In the genomic region with DNA sequence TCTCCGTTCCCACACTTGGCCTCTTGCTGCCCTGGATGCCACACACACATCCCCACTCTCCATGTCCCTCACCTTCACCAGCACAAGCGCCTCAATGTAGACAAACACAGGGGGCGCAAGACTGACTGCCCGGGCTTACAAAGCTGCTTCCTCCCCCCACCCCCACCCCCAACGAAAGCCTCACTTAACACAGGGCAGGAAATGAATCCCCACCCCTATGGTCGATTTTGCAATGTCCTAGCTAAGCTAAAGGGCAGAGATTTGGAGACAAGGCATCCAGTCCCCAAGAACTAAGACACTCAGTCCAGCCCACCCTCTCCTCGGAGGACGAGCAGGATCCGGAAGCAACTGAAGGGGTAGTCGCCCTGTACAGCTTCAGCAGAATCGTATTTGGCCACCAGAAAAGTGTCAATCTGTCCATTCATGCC, we compare ENCODE assay signal across 9 mouse cellular contexts. TPM values are rescaled to one million over a fixed set of nuclear protein-coding genes. Genes with fewer than 3 reads are reported as not detected.
DNase-seq lines count a peak whose midpoint lies in the region; ATAC-seq and TF ChIP-seq lines count a peak whose summit lies in the region.
"Had no signal": no experiment of that assay in that cellular context is flagged by ENCODE, and none has a peak within 500 bp of the region (broad histone marks: within the 10 kb centered on the region; RNA-seq: fewer than 3 reads in every experiment).

No protein-coding gene starts in this region.

- TF ChIP-seq EP300 in MEL (IDR thresholded peaks at IDR 0.05; ENCODE audit: low read depth in 1 of 2, low read length in 2 of 2) = no peak

- WGBS in forebrain, embryonic 16.5 days = under 1% methylated on average over 11 of the region's 11 CpGs
- 2% methylated on average over 11 of the region's 11 CpGs for WGBS in liver, embryonic 11.5 days
- 2% methylated on average over 11 of the region's 11 CpGs for WGBS in neural tube, embryonic 12.5 days

- no peaks in the 10 kb centered on the region for H3K4me1 ChIP-seq in MEL (ENCODE audit: control insufficient read depth in 1 of 2, insufficient read depth in 2 of 2, low read length in 2 of 2)
- H3K4me1 ChIP-seq in forebrain, embryonic 16.5 days (replicated peaks; ENCODE audit: control insufficient read depth, insufficient read depth, low read length) = peaks cover 10% of the 10 kb centered on the region
- H3K4me1 ChIP-seq in liver, embryonic 11.5 days (replicated peaks; ENCODE audit: control insufficient read depth, insufficient read depth, low read length) = no peaks in the 10 kb centered on the region
- H3K4me1 ChIP-seq in neural tube, embryonic 12.5 days = no peaks in the 10 kb centered on the region

- peak overlapping the region; percentile 47; the same call in 1 of the 2 replicates for H3K9ac ChIP-seq in MEL (ENCODE audit: control insufficient read depth, low read depth, low read length, poor library complexity, severe bottlenecking)
- peak overlapping the region; percentile 45; the same call in 1 of the 2 replicates for H3K9ac ChIP-seq in forebrain, embryonic 16.5 days (replicated peaks; ENCODE audit: low read depth, low read length)
- H3K9ac ChIP-seq in liver, embryonic 11.5 days (ENCODE audit: low read depth, low read length) = peak overlapping the region; percentile 42; the same call in 1 of the 2 replicates
- peak overlapping the region; percentile 51; the same call in 1 of the 2 replicates for H3K9ac ChIP-seq in neural tube, embryonic 12.5 days

- peak; percentile 77 for ATAC-seq in forebrain, embryonic 16.5 days
- 0 out of 2 replicates have a peak, but pooled peaks have one; percentile 34 for ATAC-seq in liver, embryonic 11.5 days (replicated peaks; ENCODE audit: low FRiP score)
- peak; percentile 65; the same call in 1 of the 2 replicates for ATAC-seq in neural tube, embryonic 12.5 days (ENCODE audit: low FRiP score, low read depth)

- no peaks in the 10 kb centered on the region for H3K9me3 ChIP-seq in MEL (replicated peaks; ENCODE audit: insufficient read depth, low read length)
- H3K9me3 ChIP-seq in forebrain, embryonic 16.5 days (ENCODE audit: control insufficient read depth, low read length) = no peaks in the 10 kb centered on the region
- H3K9me3 ChIP-seq in liver, embryonic 11.5 days (ENCODE audit: control insufficient read depth, low read length) = no peaks in the 10 kb centered on the region
- H3K9me3 ChIP-seq in neural tube, embryonic 12.5 days = no peaks in the 10 kb centered on the region

- no peaks in the 10 kb centered on the region for H3K36me3 ChIP-seq in MEL (ENCODE audit: control insufficient read depth in 1 of 2, insufficient read depth in 2 of 2, low read length in 2 of 2)
- H3K36me3 ChIP-seq in forebrain, embryonic 16.5 days (ENCODE audit: control insufficient read depth, insufficient read depth) = no peaks in the 10 kb centered on the region
- H3K36me3 ChIP-seq in liver, embryonic 11.5 days (ENCODE audit: control insufficient read depth, insufficient read depth, low read length) = no peaks in the 10 kb centered on the region
- no peaks in the 10 kb centered on the region for H3K36me3 ChIP-seq in neural tube, embryonic 12.5 days

- no peak overlapping the region for H3K27ac ChIP-seq in MEL (ENCODE audit: control insufficient read depth, low read depth, low read length)
- H3K27ac ChIP-seq in forebrain, embryonic 16.5 days (ENCODE audit: low read length) = no peak overlapping the region
- no peak overlapping the region for H3K27ac ChIP-seq in liver, embryonic 11.5 days (ENCODE audit: low read depth, low read length)
- H3K27ac ChIP-seq in neural tube, embryonic 12.5 days = no peak overlapping the region

- DNase-seq in adrenal gland, postnatal 10 days = peak; percentile 16
- DNase-seq in adrenal gland, adult 2 months = no peak
- peak; percentile 46 for DNase-seq in MEL (ENCODE audit: low read depth, low spot score)
- DNase-seq in liver, embryonic 11.5 days (ENCODE audit: low spot score) = no peak
- no peak for DNase-seq in left cerebral cortex, postnatal 14 days (ENCODE audit: low spot score in 2 of 2)
- DNase-seq in gastrocnemius, postnatal 25 days = no peak

- TF ChIP-seq CTCF in MEL (IDR thresholded peaks at IDR 0.05 in 2 of 3, conservative IDR thresholded peaks at IDR 0.05 in 1 of 3; ENCODE audit: control insufficient read depth in 1 of 3, insufficient read depth in 1 of 3, low read depth in 2 of 3, low read length in 3 of 3, poor library complexity in 1 of 3, severe bottlenecking in 1 of 3) = peak in 2 of 3 experiments; percentile 23 to 36; a peak in 2 of 6 replicates

- no peaks in the 10 kb centered on the region for H3K79me2 ChIP-seq in MEL (ENCODE audit: control insufficient read depth, insufficient read depth, low read length, poor library complexity)

- intact Hi-C loops in left cerebral cortex, postnatal 14 days (cut with DNase I) = loop anchor here (2.0 kb wide), 1 partner anchor 288 kb away; no protein-coding TSS in a partner anchor

- peak overlapping the region; percentile 48 for H3K4me2 ChIP-seq in forebrain, embryonic 16.5 days (ENCODE audit: low read length)
- H3K4me2 ChIP-seq in liver, embryonic 11.5 days = peak overlapping the region; percentile 66
- H3K4me2 ChIP-seq in neural tube, embryonic 12.5 days (replicated peaks) = peak overlapping the region; percentile 66

- TF ChIP-seq POLR2A in MEL (IDR thresholded peaks at IDR 0.05; ENCODE audit: control insufficient read depth in 1 of 2, insufficient read depth in 1 of 2, low read depth in 1 of 2, low read length in 2 of 2, poor library complexity in 1 of 2) = no peak

- H3K27me3 ChIP-seq in MEL (ENCODE audit: control insufficient read depth in 1 of 2, insufficient read depth in 2 of 2, low read length in 2 of 2) = no peaks in the 10 kb centered on the region
- peaks cover 4% of the 10 kb centered on the region for H3K27me3 ChIP-seq in forebrain, embryonic 16.5 days (replicated peaks; ENCODE audit: control insufficient read depth, insufficient read depth, low read length)
- no peaks in the 10 kb centered on the region for H3K27me3 ChIP-seq in liver, embryonic 11.5 days (replicated peaks; ENCODE audit: control insufficient read depth, insufficient read depth, low read length)
- peaks cover 21% of the 10 kb centered on the region for H3K27me3 ChIP-seq in neural tube, embryonic 12.5 days (replicated peaks)

- peak overlapping the region; percentile 51 to 72 for H3K4me3 ChIP-seq in MEL (ENCODE audit: control insufficient read depth in 1 of 2, insufficient read depth in 1 of 2, low read depth in 2 of 2, low read length in 2 of 2)
- peak overlapping the region; percentile 32 for H3K4me3 ChIP-seq in forebrain, embryonic 16.5 days (replicated peaks; ENCODE audit: low read length)
- peak overlapping the region; percentile 44 for H3K4me3 ChIP-seq in liver, embryonic 11.5 days (ENCODE audit: low read depth, low read length)
- H3K4me3 ChIP-seq in neural tube, embryonic 12.5 days = peak overlapping the region; percentile 39

- TF ChIP-seq RAD21 in MEL (IDR thresholded peaks at IDR 0.05; ENCODE audit: low read depth, low read length) = no peak

TF ChIP-seq in MEL, 35 proteins besides CTCF, POLR2A, EP300 and RAD21:
- TF ChIP-seq SIN3A (IDR thresholded peaks at IDR 0.05; ENCODE audit: low read length) = no peak
- no peak for TF ChIP-seq UBTF (IDR thresholded peaks at IDR 0.05; ENCODE audit: borderline replicate concordance, insufficient read depth, low read depth, low read length)
- TF ChIP-seq MXI1 (IDR thresholded peaks at IDR 0.05; ENCODE audit: low read depth, low read length) = no peak
- TF ChIP-seq MYB (IDR thresholded peaks at IDR 0.05; ENCODE audit: low read depth, low read length) = no peak
- TF ChIP-seq MEF2A (IDR thresholded peaks at IDR 0.05; ENCODE audit: extremely low read depth, insufficient replicate concordance, low read depth, low read length, poor library complexity, severe bottlenecking) = no peak
- no peak for TF ChIP-seq MAFK (IDR thresholded peaks at IDR 0.05; ENCODE audit: borderline replicate concordance, low read depth, low read length)
- TF ChIP-seq CHD1 (IDR thresholded peaks at IDR 0.05; ENCODE audit: low read depth, low read length) = no peak
- TF ChIP-seq MAX (IDR thresholded peaks at IDR 0.05; ENCODE audit: low read length) = no peak
- TF ChIP-seq JUND (IDR thresholded peaks at IDR 0.05; ENCODE audit: low read depth, low read length) = no peak
- TF ChIP-seq SMC3 (IDR thresholded peaks at IDR 0.05; ENCODE audit: low read depth, low read length) = no peak
TF ChIP-seq in MEL: peak in this region for 0.

RNA-seq across cellular contexts. Expression of a gene that starts 32.3 kb away (rescaled TPM):
- under 1 TPM in 1 of 2 experiments, not detected in 1; 0.24 TPM for total RNA-seq in adrenal gland, postnatal 10 days (2021)
- under 1 TPM; 0.26 to 0.55 TPM for total RNA-seq in adrenal gland, adult 2 months (2021)
- 0.08 and 0.11 TPM in 2 replicates for polyA plus RNA-seq in adrenal gland, adult 2 months (2012; rRNA removed)
- not detected in 2 replicates for total RNA-seq in MEL (2012; rRNA removed)
- polyA plus RNA-seq in MEL (2012; ENCODE audit: insufficient read depth in 1 of 2, insufficient read length in 2 of 2, low read depth in 1 of 2, low replicate concordance in 2 of 2, missing spikeins in 1 of 2) = not detected
- polyA plus RNA-seq in forebrain, embryonic 16.5 days (2015; fragmentation: Nextera tagmentation; extraction: Ambion mirVana) = 1.6 and 1.7 TPM in 2 replicates
- polyA plus RNA-seq in liver, embryonic 11.5 days (2014; fragmentation: Nextera tagmentation; extraction: Ambion mirVana) = 0.25 and 0.49 TPM in 2 replicates
- 0.41 and 0.55 TPM in 2 replicates for polyA plus RNA-seq in neural tube, embryonic 12.5 days (2016; fragmentation: Nextera tagmentation; extraction: Ambion mirVana)
- 1 to 10 TPM; 1.6 to 1.8 TPM for total RNA-seq in left cerebral cortex, postnatal 14 days (2021)
- not detected for total RNA-seq in gastrocnemius, postnatal 25 days (2021)
- total RNA-seq: liver, adult 2 months had no signal
- polyA plus RNA-seq: liver, adult 2 months had no signal

RNA-seq across cellular contexts. Expression of a gene that starts 32.5 kb away (rescaled TPM):
- 10 to 100 TPM; 37.5 to 46.5 TPM for total RNA-seq in adrenal gland, postnatal 10 days (2021)
- total RNA-seq in adrenal gland, adult 2 months (2021) = 100 to 1,000 TPM; 108 to 114 TPM
- polyA plus RNA-seq in adrenal gland, adult 2 months (2012; rRNA removed) = 32.3 and 38.6 TPM in 2 replicates
- total RNA-seq in MEL (2012; rRNA removed) = not detected in 2 replicates
- polyA plus RNA-seq in MEL (2012; ENCODE audit: insufficient read depth in 1 of 2, insufficient read length in 2 of 2, low read depth in 1 of 2, low replicate concordance in 2 of 2, missing spikeins in 1 of 2) = not detected
- 67.5 and 69.7 TPM in 2 replicates for polyA plus RNA-seq in forebrain, embryonic 16.5 days (2015; fragmentation: Nextera tagmentation; extraction: Ambion mirVana)
- polyA plus RNA-seq in liver, embryonic 11.5 days (2014; fragmentation: Nextera tagmentation; extraction: Ambion mirVana) = 1.0 and 1.5 TPM in 2 replicates
- polyA plus RNA-seq in neural tube, embryonic 12.5 days (2016; fragmentation: Nextera tagmentation; extraction: Ambion mirVana) = 67.0 and 74.2 TPM in 2 replicates
- total RNA-seq in left cerebral cortex, postnatal 14 days (2021) = 100 to 1,000 TPM; 224 to 233 TPM
- 1 to 10 TPM; 7.0 to 7.8 TPM for total RNA-seq in gastrocnemius, postnatal 25 days (2021)

Comparison
In these comparisons a context has a peak if more than half of its experiments do, and no peak if none do; other contexts are left out.
1. DNase-seq: peak in adrenal gland, postnatal 10 days (single experiment) and MEL (single experiment); none in adrenal gland, adult 2 months (single experiment), liver, embryonic 11.5 days (single experiment), left cerebral cortex, postnatal 14 days (0 of 2) and gastrocnemius, postnatal 25 days (single experiment).
2. RNA of a gene that starts 32.5 kb away (total RNA-seq): 224 to 233 TPM in left cerebral cortex, postnatal 14 days, 108 to 114 TPM in adrenal gland, adult 2 months and 37.5 to 46.5 TPM in adrenal gland, postnatal 10 days; 7.0 to 7.8 TPM in gastrocnemius, postnatal 25 days and not detected in MEL; every median in the first group is over 4 times any median in the second.
3. Peak in every context shown above with its lines, with median percentiles within 50 percentile points of each other: H3K4me3 ChIP-seq, H3K9ac ChIP-seq, ATAC-seq and H3K4me2 ChIP-seq.